Mouse (Mus musculus): ENCODE data around the gene Atp13a3.
A peak's percentile ranks its signal among the peaks of the same experiment; 100 is the strongest.

The Atp13a3 gene

GRCm38 (mm10) chr16:30314236-30314635, 91.5 kb downstream of the Atp13a3 start:
- peak; percentile 53 for DNase-seq (ENCODE audit: low spot score)

GRCm38 (mm10) chr16:30310647-30311046, 95.1 kb downstream of the Atp13a3 start, which contains the start of gene Gp5:
Gene Gp5 (minus strand): TSS chr16:30310779.
- no peak for DNase-seq (ENCODE audit: low spot score)

DNA sequence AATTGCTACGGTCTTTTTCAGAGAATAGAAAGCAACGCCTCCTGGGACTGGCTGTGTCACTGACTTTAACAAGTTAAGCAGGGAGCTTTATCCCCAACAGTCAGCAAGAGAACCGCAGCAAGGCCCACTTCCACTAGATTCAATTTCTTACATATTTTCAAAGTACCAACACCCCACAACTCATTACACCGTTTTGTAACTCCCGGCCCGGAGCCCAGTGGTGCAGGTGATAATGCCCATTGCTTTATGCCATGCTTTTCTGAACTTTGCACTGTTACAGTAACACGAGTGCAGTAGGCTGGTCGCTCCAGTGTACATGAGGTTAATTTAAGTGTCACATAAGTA, 95.6 kb downstream of the Atp13a3 start:
- DNase-seq (ENCODE audit: low spot score): no peak

DNA sequence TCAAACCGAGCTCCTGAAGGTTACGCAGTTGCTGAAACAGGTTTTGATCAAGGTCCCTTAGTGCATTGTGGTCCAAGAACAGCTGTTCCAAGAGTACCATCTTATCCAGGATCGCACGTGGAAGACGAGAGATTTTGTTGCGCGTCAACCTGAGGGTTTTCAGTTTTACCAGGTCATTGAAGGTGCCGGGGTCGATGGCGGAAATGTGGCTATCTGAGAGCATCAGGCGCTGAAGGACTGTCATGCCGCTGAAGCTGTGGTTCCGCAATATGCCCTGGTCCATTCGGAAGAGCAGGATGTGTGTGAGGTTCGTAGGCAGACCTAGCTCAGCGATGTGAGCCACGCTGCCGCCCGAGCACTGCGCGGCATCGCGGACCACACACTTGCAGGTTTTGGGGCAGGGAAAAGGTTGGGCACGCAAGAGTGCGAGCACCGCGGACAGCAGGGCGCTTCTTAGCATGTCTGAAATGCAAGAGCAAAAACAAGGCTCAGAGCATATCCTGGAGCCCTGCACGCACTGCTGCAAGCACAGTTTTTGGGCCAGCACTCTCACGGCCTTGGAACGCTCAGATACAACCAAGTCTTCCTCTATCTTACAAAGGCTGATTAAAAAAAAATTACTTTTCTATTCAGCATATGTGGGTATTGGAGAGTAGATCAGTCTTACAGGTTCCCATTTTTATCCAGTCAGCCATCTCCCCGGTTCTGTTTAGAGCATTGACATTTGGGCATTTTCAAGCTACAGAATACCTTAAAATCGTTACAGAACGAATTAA, 96.2 kb downstream of the Atp13a3 start:
- no peak for DNase-seq (ENCODE audit: low spot score)

DNA sequence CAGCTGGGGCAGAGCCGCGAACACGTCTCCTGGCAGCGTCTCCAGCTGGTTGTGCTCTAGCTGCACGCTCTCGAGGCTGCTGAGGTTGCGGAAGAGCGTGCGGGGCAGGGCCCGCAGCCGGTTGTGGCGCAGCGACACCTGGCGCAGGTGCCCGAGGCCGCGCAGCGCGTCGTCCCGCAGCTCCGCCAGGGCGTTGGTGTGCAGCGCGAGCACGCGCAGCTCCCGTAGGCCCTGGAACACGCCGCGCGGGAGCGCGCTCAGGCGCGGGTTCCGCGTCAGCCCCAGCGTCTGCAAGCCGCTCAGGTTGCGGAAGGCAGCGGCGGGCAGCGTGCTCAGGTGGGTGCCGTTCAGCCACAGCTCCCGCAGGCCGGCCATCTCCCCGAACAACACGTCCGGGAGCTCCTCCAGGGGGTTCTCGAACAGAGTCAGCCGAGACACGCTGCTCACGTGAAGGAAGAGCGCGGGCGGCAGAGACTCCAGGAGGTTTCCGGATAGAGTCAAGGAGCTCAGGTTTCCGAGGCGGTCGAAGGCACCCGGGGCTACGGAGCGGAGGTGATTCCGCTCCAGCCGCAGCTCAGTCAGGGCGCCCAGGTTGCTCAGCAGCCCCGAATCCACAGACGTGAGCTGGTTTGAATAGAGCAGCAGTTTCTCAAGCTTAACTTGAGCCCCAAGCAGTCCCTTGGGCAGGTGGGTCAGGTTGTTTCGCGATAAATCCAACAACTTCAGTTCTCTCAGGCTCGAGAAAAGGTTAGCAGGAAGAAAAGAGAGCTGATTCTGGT, 97.0 kb downstream of the Atp13a3 start:
- no peak for DNase-seq (ENCODE audit: low spot score)

GRCm38 (mm10) chr16:30307961-30308615, 97.7 kb downstream of the Atp13a3 start:
- no peak for DNase-seq (ENCODE audit: low spot score)

- DNase-seq (ENCODE audit: low spot score): no peak
Observed at GRCm38 (mm10) chr16:30307306-30307705, 98.5 kb downstream of the Atp13a3 start.

- no peak for DNase-seq (ENCODE audit: low spot score)
Observed at GRCm38 (mm10) chr16:30306102-30306501, 99.7 kb downstream of the Atp13a3 start.

GRCm38 (mm10) chr16:30304236-30304635, 101.5 kb downstream of the Atp13a3 start:
- DNase-seq (ENCODE audit: low spot score): no peak

- DNase-seq (ENCODE audit: low spot score): no peak
Observed at GRCm38 (mm10) chr16:30303411-30303810, 102.4 kb downstream of the Atp13a3 start.

DNA sequence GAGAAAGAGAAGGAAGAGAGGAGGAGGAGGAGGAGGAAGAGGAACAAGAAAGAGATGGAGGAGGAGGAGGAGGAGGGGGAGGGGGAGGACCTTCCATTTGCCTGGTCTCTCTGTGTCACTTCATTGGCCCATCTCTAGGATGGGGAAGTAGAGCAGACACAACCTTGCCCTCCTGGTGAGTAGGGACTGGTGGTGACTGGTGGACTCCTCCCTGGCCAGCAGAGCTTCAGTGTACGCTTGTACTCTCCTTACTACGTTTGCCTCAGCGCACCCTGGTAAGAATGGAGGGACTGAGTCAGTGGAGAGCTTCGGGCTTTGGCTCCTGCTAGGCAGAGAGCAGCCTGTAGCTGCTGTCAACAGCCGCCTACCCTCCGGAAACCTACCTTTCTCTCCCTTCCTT, 103.1 kb downstream of the Atp13a3 start:
- DNase-seq (ENCODE audit: low spot score): no peak

- no peak for DNase-seq (ENCODE audit: low spot score)
Observed at GRCm38 (mm10) chr16:30299711-30300277, 106.0 kb downstream of the Atp13a3 start.

GRCm38 (mm10) chr16:30297450-30297849, 108.3 kb downstream of the Atp13a3 start:
- no peak for DNase-seq (ENCODE audit: low spot score)

DNA sequence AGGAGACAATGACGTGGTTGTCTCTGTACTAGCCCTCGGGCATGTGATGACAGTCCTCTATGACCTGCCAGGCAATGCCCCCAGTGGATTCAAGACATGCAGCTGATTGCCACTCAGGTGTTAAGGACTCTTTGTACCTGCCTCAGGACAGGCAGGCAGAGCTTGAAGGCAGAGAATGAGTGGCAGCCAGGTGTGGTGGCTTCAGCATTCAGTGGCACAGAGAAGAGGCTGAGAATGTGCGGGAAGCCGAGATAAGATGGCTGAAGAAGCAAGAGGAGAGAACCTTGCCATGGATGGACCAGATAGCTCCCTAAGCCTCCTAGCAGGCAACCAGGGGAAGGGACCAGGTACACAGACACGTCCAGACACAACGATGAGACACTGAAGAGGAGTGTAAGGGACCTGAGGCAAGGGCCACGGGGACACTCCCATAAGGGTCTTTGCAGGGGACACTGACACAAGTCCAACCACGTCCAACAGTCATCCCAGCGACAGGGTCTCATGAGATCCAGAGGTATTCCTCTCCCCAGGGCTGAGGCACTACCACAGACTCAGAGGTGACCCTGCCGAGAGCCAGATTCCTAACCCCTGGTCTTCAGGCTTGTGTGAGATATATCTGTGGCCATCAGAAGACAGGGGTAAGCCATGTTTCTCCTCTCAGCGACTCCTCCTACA, 109.0 kb downstream of the Atp13a3 start:
- no peak for DNase-seq (ENCODE audit: low spot score)

DNA sequence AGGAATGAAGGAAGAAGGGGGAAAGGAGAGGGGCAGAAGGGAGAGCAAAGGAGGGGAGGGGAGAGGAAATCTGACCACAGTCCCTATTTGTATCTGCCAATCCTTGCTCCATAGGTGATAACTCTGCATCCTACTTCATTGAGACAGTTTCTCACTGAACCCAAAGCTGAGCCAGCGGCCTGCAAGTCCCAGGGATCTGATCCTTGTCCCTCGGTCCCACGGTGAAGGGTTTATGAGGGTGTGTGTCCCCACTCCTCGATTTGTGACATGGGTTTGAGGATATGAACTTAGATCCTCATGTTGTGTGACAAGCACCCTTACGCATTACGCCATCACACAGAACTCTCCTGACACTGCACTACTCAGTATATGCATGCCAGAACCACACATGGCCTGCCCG, 110.7 kb downstream of the Atp13a3 start:
- DNase-seq (ENCODE audit: low spot score): no peak

GRCm38 (mm10) chr16:30290436-30290835, 115.3 kb downstream of the Atp13a3 start:
- no peak for DNase-seq (ENCODE audit: low spot score)

DNA sequence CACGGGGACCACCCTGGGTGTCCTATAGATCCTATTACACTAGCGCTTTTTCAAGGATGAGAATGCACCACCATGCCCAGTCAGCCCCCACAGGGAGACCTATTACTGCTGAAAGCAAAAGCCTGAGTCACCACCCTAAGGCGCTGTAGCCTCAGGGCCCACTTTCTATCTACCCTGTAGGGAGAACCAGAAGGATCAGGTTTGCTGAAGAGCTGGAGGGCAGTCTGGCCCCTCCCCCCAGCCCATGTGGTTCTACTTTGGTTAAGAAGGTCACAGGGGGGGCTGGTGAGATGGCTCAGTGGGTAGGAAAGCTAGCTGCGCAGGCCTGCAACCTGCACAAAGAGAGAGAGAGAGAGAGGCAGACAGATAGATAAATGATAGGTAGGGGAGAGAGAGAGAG, 120.1 kb downstream of the Atp13a3 start:
- no peak for DNase-seq (ENCODE audit: low spot score)

DNA sequence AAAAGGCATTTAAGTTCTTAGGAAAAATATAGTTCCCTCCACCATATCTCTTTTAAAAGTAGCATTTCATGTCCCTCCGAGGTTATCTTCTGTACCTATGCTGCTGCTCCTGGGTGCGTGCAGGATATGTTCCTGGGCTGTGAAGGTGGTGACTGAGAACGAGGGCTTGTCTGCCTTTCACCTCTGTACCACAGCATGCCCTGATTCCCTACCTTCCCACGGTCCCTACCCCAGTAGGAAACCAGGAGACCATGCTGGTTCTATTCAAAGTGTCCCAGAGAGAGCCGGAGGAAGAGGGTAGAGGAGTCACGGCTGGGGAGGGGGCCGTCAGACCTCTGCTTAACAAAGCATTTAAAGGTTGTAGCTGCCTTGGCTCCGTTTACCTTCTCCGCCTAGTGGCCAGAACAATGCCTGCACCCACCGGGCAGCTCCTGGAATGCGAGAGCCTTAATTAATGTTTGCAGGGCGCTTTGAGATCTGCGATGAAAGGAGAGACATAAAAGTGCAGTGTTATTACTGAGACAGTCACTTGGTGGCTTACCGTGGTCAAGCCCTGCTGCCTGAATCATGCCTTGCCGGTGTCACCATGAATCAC, 121.9 kb downstream of the Atp13a3 start:
- DNase-seq (ENCODE audit: low spot score): peak; percentile 59

DNA sequence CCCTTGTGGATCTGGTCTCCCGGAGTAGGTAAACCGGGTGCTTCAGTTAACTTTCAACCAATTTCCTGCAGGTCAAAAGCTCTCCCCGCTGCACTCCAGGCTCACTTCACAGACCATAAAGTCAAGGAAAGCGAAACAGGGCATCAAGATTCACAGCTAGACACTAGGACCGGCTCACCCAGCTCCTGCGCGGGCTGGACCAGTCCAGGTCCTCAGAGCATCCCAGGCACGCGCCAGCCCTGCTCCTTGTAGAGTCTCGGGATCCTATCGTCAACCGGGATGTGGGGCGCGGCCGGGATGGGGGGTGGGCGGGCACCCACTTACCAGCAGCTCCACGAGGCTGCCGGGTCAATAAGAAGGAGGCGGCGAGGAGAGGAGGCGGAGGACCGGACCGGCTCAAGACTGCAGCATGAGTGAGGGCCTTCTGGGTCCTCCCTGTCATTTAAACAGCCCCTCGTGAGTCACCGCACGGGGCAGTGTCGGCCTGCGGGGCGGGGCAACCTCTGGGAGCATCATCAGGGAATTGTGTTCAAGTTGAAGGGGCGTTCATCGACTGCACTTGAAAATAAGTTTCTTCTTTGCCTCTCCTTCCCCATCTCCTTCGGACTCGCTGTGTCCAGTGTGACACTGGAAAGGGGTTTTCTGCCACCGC, 122.8 kb downstream of the Atp13a3 start, which contains the start of gene Lrrc15:
Gene Lrrc15, minus strand, starts transcription at position 413 of the 652 bp plus-strand sequence.
- DNase-seq (ENCODE audit: low spot score): peak; percentile 44

DNA sequence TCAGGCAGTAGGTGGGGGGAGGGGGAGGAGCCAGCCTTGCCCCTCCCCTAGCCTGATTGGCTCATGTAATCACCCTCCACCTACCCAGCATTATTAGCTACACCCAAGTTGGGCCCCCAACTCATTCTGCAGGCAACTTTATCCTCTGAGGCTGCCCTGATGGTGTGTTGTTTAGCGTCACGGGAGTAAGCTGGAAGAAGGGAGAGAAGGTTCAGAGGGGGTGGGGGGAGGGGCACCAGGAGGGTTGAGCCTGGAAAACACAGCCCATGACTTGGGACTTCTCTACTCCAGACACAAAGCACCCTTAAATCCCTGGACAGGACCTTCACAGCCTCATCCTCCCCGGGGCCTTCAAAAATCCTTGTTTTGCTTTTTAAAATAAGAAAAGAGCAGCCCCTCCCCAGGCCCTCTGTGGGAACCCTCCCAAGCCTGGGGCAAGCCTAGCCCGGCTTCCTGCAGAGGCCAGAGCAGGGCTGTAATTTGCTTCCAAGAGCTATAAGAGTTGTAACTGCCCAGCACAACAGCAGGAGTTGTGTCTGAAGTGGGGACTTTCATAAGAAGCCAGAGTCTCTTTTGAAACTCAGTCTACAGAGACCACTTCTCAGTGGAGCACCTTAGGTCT, 125.0 kb downstream of the Atp13a3 start:
- DNase-seq (ENCODE audit: low spot score): no peak
